Mouse (Mus musculus) MEL (cell line): ENCODE data around the gene Serping1. TPM values are rescaled to one million over a fixed set of nuclear protein-coding genes. Genes with fewer than 3 reads are reported as not detected.

Experiments used
- DNase-seq: peaks from one replicate; pipeline ENCODE4 v3.0.0; 2011; ENCODE audit warnings: low read depth, low spot score
- H3K27ac ChIP-seq: 2 replicates; pipeline ENCODE4 v1.5.1; 2012; ENCODE audit warnings: low read depth, mild to moderate bottlenecking, control low read depth, low read length, moderate library complexity; ENCODE audit not compliant: control insufficient read depth
- H3K27me3 ChIP-seq, 2 experiments: fragments of 150-350 bp in 1 of 2; sonication (generic) in 1 of 2; 2 replicates each; pipeline ENCODE4 v1.6.1; 2012; ENCODE audit warnings: low read length in 2 of 2, mild to moderate bottlenecking in 2 of 2, improper control_type of control experiment in 1 of 2, moderate library complexity in 1 of 2; ENCODE audit not compliant: insufficient read depth in 2 of 2, control insufficient read depth in 1 of 2
- H3K36me3 ChIP-seq, 2 experiments: 2 replicates each; pipeline ENCODE4 v1.6.1; 2012 to 2014; ENCODE audit warnings: low read length in 2 of 2, improper control_type of control experiment in 1 of 2, inconsistent platforms in 1 of 2, mild to moderate bottlenecking in 1 of 2; ENCODE audit not compliant: insufficient read depth in 2 of 2, control insufficient read depth in 1 of 2
- H3K4me1 ChIP-seq, 2 experiments: fragments of 150-350 bp in 1 of 2; sonication (generic) in 1 of 2; 2 replicates each; pipeline ENCODE4 v1.6.1; 2012; ENCODE audit warnings: low read length in 2 of 2, improper control_type of control experiment in 1 of 2, mild to moderate bottlenecking in 1 of 2; ENCODE audit not compliant: insufficient read depth in 2 of 2, control insufficient read depth in 1 of 2
- H3K4me3 ChIP-seq, 2 experiments: fragments of 150-350 bp in 1 of 2; sonication (generic) in 1 of 2; 2 replicates each; pipeline ENCODE4 v1.5.1; 2012; ENCODE audit warnings: low read depth in 2 of 2, low read length in 2 of 2, mild to moderate bottlenecking in 2 of 2, moderate library complexity in 2 of 2, control low read depth in 1 of 2, improper control_type of control experiment in 1 of 2; ENCODE audit not compliant: control insufficient read depth in 1 of 2, insufficient read depth in 1 of 2
- H3K79me2 ChIP-seq: 2 replicates; pipeline ENCODE4 v1.6.1; 2012; ENCODE audit warnings: mild to moderate bottlenecking, low read length, moderate library complexity; ENCODE audit not compliant: control insufficient read depth, poor library complexity, insufficient read depth
- H3K9ac ChIP-seq: 2 replicates; pipeline ENCODE4 v1.6.1; 2012; ENCODE audit warnings: low read depth, mild to moderate bottlenecking, control low read depth, low read length, moderate library complexity; ENCODE audit not compliant: control insufficient read depth, poor library complexity, severe bottlenecking
- H3K9me3 ChIP-seq: fragments of 150-350 bp; sonication (generic); replicated peaks from 2 replicates; pipeline ENCODE4 v1.6.1; 2012; ENCODE audit warnings: mild to moderate bottlenecking, low read length, improper control_type of control experiment, moderate library complexity; ENCODE audit not compliant: insufficient read depth
- BHLHE40 ChIP-seq: IDR thresholded peaks from 2 replicates; pipeline ENCODE4 v1.6.1; 2012; ENCODE audit warnings: low read depth, mild to moderate bottlenecking, inconsistent platforms, low read length, improper control_type of control experiment, borderline replicate concordance
- CHD1 ChIP-seq: IDR thresholded peaks from 2 replicates; pipeline ENCODE4 v1.6.1; 2012; ENCODE audit warnings: low read depth, mild to moderate bottlenecking, inconsistent platforms, low read length, improper control_type of control experiment
- CHD2 ChIP-seq: IDR thresholded peaks from 2 replicates; pipeline ENCODE4 v1.6.1; 2011; ENCODE audit warnings: low read length, improper control_type of control experiment
- CTCF ChIP-seq, 3 experiments: IDR thresholded peaks in 2 of 3; conservative IDR thresholded peaks in 1 of 3; 2 replicates each; pipeline ENCODE4 v1.5.1; 2011 to 2012; ENCODE audit warnings: low read length in 3 of 3, low read depth in 2 of 3, mild to moderate bottlenecking in 2 of 3, improper control_type of control experiment in 1 of 3, inconsistent platforms in 1 of 3, mixed read lengths in 1 of 3, moderate library complexity in 1 of 3; ENCODE audit not compliant: control insufficient read depth in 1 of 3, insufficient read depth in 1 of 3, poor library complexity in 1 of 3, severe bottlenecking in 1 of 3
- E2F4 ChIP-seq: IDR thresholded peaks from 2 replicates; pipeline ENCODE4 v1.6.1; 2011; ENCODE audit warnings: low read depth, low read length, improper control_type of control experiment, borderline replicate concordance
- EP300 ChIP-seq, 2 experiments: IDR thresholded peaks; 2 replicates each; pipeline ENCODE4 v1.6.1; 2011; ENCODE audit warnings: improper control_type of control experiment in 2 of 2, low read length in 2 of 2, low read depth in 1 of 2, mild to moderate bottlenecking in 1 of 2
- ETS1 ChIP-seq: IDR thresholded peaks from 2 replicates; pipeline ENCODE4 v1.6.1; 2012; ENCODE audit warnings: low read depth, mild to moderate bottlenecking, inconsistent platforms, low read length, improper control_type of control experiment, moderate library complexity
- GABPA ChIP-seq: IDR thresholded peaks from 2 replicates; pipeline ENCODE4 v1.6.1; 2012; ENCODE audit warnings: low read depth, mild to moderate bottlenecking, inconsistent platforms, low read length, improper control_type of control experiment, moderate library complexity
- KAT2A ChIP-seq: conservative IDR thresholded peaks from 2 replicates; pipeline ENCODE4 v1.6.1; 2012; ENCODE audit warnings: low read depth, low read length, improper control_type of control experiment, inconsistent platforms
- MAX ChIP-seq: IDR thresholded peaks from 2 replicates; pipeline ENCODE4 v1.6.1; 2011; ENCODE audit warnings: low read length, improper control_type of control experiment
- MAZ ChIP-seq: IDR thresholded peaks from 2 replicates; pipeline ENCODE4 v1.6.1; 2012; ENCODE audit warnings: low read depth, mild to moderate bottlenecking, inconsistent platforms, low read length, improper control_type of control experiment
- MYB ChIP-seq: IDR thresholded peaks from 2 replicates; pipeline ENCODE4 v1.6.1; 2011; ENCODE audit warnings: mild to moderate bottlenecking, low read depth, low read length, improper control_type of control experiment
- RCOR1 ChIP-seq: IDR thresholded peaks from 2 replicates; pipeline ENCODE4 v1.6.1; 2012; ENCODE audit warnings: low read depth, mild to moderate bottlenecking, inconsistent platforms, low read length, improper control_type of control experiment
- SMC3 ChIP-seq: IDR thresholded peaks from 2 replicates; pipeline ENCODE4 v1.6.1; 2011; ENCODE audit warnings: low read depth, low read length, improper control_type of control experiment
- UBTF ChIP-seq: IDR thresholded peaks from 2 replicates; pipeline ENCODE4 v1.6.1; 2012; ENCODE audit warnings: low read depth, mild to moderate bottlenecking, inconsistent platforms, low read length, improper control_type of control experiment, moderate library complexity, borderline replicate concordance; ENCODE audit not compliant: insufficient read depth
- USF1 ChIP-seq: IDR thresholded peaks from 2 replicates; pipeline ENCODE4 v1.6.1; 2014; ENCODE audit warnings: low read depth, mild to moderate bottlenecking, inconsistent platforms, low read length, improper control_type of control experiment, moderate library complexity
- USF2 ChIP-seq, 2 experiments: IDR thresholded peaks; 2 replicates each; pipeline ENCODE4 v1.6.1; 2011 to 2012; ENCODE audit warnings: improper control_type of control experiment in 2 of 2, low read length in 2 of 2, borderline replicate concordance in 1 of 2, inconsistent platforms in 1 of 2, low read depth in 1 of 2, mild to moderate bottlenecking in 1 of 2; ENCODE audit not compliant: insufficient read depth in 1 of 2
- ZC3H11A ChIP-seq: IDR thresholded peaks from 2 replicates; pipeline ENCODE4 v1.6.1; 2012; ENCODE audit warnings: low read depth, mild to moderate bottlenecking, inconsistent platforms, low read length, improper control_type of control experiment
- polyA plus RNA-seq, 2 experiments: library from polyadenylated mRNA; stranded (reverse) in 1 of 2; unstranded in 1 of 2; fragments of >175 nt in 1 of 2; fragments of >200 nt in 1 of 2; gene quantifications; 2 replicates each; pipeline versions ENCODE4 v1.2.1 to v1.2.4; 2012; ENCODE audit warnings: low replicate concordance in 2 of 2, low read depth in 1 of 2; ENCODE audit not compliant: insufficient read length in 2 of 2, insufficient read depth in 1 of 2, missing spikeins in 1 of 2
- total RNA-seq: library from RNA; depleted of rRNA; stranded (reverse); fragments of 300-350 nt; gene quantifications from 2 replicates; pipeline ENCODE4 v1.2.3, GENCODE M21; 2012

Serping1 gene
- total and polyA plus RNA-seq, 3 experiments: not detected

GRCm38 (mm10) chr2:84770501-84770900, 4.7 kb downstream of the Serping1 start:
- DNase-seq: no peak
- no peak for TF ChIP-seq MYB
- TF ChIP-seq ETS1: no peak
- TF ChIP-seq USF2 (IDR thresholded peaks at IDR 0.05; ENCODE audit: borderline replicate concordance in 1 of 2, insufficient read depth in 1 of 2, low read depth in 1 of 2, low read length in 2 of 2): no peak
- no peak for TF ChIP-seq MAZ
- no peak for TF ChIP-seq RCOR1
- TF ChIP-seq SMC3: no peak
- TF ChIP-seq CHD2: no peak
- TF ChIP-seq UBTF: no peak

GRCm38 (mm10) chr2:84762818-84763217, 12.4 kb downstream of the Serping1 start:
- Histone ChIP-seq H3K27ac (no peak overlapping the region), H3K36me3 (no peaks in the 10 kb centered on the region), H3K4me1 (no peaks in the 10 kb centered on the region), H3K27me3 (peaks cover 7 to 16% of the 10 kb centered on the region in 2 experiments), H3K9me3 (no peaks in the 10 kb centered on the region), H3K4me3 (no peak overlapping the region), H3K79me2 (no peaks in the 10 kb centered on the region), H3K9ac (no peak overlapping the region)
- TF ChIP-seq USF1: no peak
- no peak for TF ChIP-seq E2F4
- TF ChIP-seq KAT2A: no peak
- TF ChIP-seq MAX: no peak
- TF ChIP-seq BHLHE40: no peak
- TF ChIP-seq CTCF (IDR thresholded peaks at IDR 0.05 in 2 of 3, conservative IDR thresholded peaks at IDR 0.05 in 1 of 3; ENCODE audit: control insufficient read depth in 1 of 3, insufficient read depth in 1 of 3, low read depth in 2 of 3, low read length in 3 of 3, poor library complexity in 1 of 3, severe bottlenecking in 1 of 3): no peak
- TF ChIP-seq EP300 (IDR thresholded peaks at IDR 0.05; ENCODE audit: low read depth in 1 of 2, low read length in 2 of 2): no peak
- no peak for TF ChIP-seq GABPA
- no peak for TF ChIP-seq MAZ
- TF ChIP-seq ETS1: no peak
- TF ChIP-seq SMC3: no peak
- no peak for TF ChIP-seq UBTF
- TF ChIP-seq ZC3H11A: no peak
- TF ChIP-seq CHD1: no peak
- DNase-seq: no peak

More at GRCm38 (mm10) chr2:84770501-84770900, 4.7 kb downstream of the Serping1 start:
- no peak overlapping the region for H3K27ac ChIP-seq
- no peaks in the 10 kb centered on the region for H3K4me1 ChIP-seq
- peaks cover 9 to 36% of the 10 kb centered on the region in 2 experiments for H3K27me3 ChIP-seq
- no peaks in the 10 kb centered on the region for H3K36me3 ChIP-seq
- no peak overlapping the region for H3K9ac ChIP-seq
- no peaks in the 10 kb centered on the region for H3K9me3 ChIP-seq
- H3K79me2 ChIP-seq: no peaks in the 10 kb centered on the region
- H3K4me3 ChIP-seq: no peak overlapping the region
